Mouse (Mus musculus) cerebellum, adult 18-20 months (tissue): ENCODE data around the gene Arid5b.

ENCODE experiments used
- DNase-seq, 2 experiments: peaks; one replicate each; pipeline ENCODE4 v3.0.0; 2021

Gene Arid5b

GRCm38 (mm10) chr10:68278632-68279361, at the start of gene Arid5b:
Gene Arid5b, minus strand, starts transcription at chr10:68278740.
- peak; percentile 70 to 80 for DNase-seq

- no peak for DNase-seq
These were observed 46.8 kb upstream of the Arid5b start for GRCm38 (mm10) chr10:68325378-68325777.

GRCm38 (mm10) chr10:68324061-68324460, 45.5 kb upstream of the Arid5b start:
- DNase-seq: no peak

GRCm38 (mm10) chr10:68323167-68323566, 44.6 kb upstream of the Arid5b start:
- no peak for DNase-seq

GRCm38 (mm10) chr10:68320986-68321385, 42.4 kb upstream of the Arid5b start:
- no peak for DNase-seq

GRCm38 (mm10) chr10:68320496-68320895, 42.0 kb upstream of the Arid5b start:
- no peak for DNase-seq

GRCm38 (mm10) chr10:68319438-68319837, 40.9 kb upstream of the Arid5b start:
- no peak for DNase-seq

- no peak for DNase-seq
These were observed 40.0 kb upstream of the Arid5b start for GRCm38 (mm10) chr10:68318438-68318979.

GRCm38 (mm10) chr10:68312734-68313133, 34.2 kb upstream of the Arid5b start:
- no peak for DNase-seq

- DNase-seq: no peak
These were observed 22.5 kb upstream of the Arid5b start for GRCm38 (mm10) chr10:68301013-68301412.

GRCm38 (mm10) chr10:68289465-68289864, 10.9 kb upstream of the Arid5b start:
- DNase-seq: no peak

- DNase-seq: peak; percentile 86 to 87
These were observed 4.2 kb upstream of the Arid5b start for GRCm38 (mm10) chr10:68282466-68283391.

GRCm38 (mm10) chr10:68281775-68282106, 3.2 kb upstream of the Arid5b start:
- DNase-seq: no peak

GRCm38 (mm10) chr10:68281076-68281774, 2.7 kb upstream of the Arid5b start:
- peak in 1 of 2 experiments; percentile 31 for DNase-seq

- peak; percentile 78 to 81 for DNase-seq
These were observed 1.3 kb upstream of the Arid5b start for GRCm38 (mm10) chr10:68279516-68280501.

GRCm38 (mm10) chr10:68277671-68278151, 829 bp downstream of the Arid5b start:
- DNase-seq: peak; percentile 45 to 54

- DNase-seq: peak; percentile 58 to 74
These were observed 1.5 kb downstream of the Arid5b start for GRCm38 (mm10) chr10:68276976-68277441.

GRCm38 (mm10) chr10:68276350-68276975, 2.1 kb downstream of the Arid5b start:
- DNase-seq: peak; percentile 77 to 79

- DNase-seq: peak; percentile 55 to 57
These were observed 3.4 kb downstream of the Arid5b start for GRCm38 (mm10) chr10:68274900-68275760.

GRCm38 (mm10) chr10:68269789-68270188, 8.8 kb downstream of the Arid5b start:
- no peak for DNase-seq
